Mouse (Mus musculus): ENCODE results near the gene Fars2.

Fars2 gene

DNA sequence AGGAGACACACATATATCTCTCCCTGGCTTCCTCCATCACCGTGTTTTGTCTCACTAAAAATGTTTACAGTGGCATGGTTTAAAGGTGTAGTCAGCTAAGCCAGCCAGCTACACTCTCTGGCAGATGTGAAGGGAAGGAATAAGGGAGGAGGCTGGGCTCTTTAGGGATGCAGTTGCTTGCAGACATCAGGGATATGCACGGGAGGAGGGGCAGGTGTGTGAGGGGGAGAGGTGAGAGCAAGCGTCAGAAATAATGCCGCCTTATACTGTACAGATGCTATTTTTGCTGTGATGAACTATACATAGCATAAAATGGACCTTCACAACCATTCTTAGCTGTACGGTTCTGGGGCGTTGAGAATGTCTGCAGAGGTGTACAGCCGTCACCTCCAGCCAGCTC lies 467.0 kb downstream of the Fars2 start:
- no peak for DNase-seq

DNA sequence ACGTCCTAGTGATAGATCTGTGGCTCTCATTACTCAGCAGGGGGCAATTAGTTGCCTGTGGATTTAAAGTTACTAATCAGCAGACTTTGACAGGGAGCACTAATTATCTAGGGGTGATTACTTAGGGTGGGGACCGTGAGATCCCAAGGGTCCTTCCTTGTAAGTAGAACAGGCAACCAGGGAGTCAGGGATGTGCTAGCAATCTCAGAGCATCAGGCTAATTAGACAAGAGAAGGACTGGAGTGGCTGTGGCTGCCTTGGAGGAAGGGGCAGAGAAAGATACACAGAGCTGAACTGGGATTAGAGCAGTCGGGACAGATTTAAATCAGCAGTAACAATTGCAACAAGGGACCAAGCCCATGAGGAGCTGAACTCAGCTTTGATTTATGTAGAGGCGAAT lies 471.9 kb downstream of the Fars2 start:
- no peak for DNase-seq

DNA sequence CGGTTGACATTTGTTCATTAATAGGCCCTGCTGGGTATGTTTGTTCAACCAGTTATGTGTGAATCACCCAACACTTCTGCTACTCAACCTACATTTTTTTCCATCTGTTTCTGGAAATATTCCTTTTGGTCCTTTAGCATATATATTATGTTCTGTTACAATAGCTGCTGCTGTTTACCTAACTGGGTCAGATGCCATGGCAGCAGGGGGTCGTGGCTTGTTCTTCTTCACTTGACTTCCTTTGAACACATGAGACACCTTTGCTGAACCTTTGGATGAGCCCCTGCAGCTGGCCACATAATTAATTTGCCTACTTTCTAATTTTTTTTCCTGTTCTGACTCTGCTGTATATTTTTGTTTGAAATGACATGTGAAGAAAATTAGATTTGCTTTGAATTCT lies 475.1 kb downstream of the Fars2 start:
- DNase-seq: no peak

DNA sequence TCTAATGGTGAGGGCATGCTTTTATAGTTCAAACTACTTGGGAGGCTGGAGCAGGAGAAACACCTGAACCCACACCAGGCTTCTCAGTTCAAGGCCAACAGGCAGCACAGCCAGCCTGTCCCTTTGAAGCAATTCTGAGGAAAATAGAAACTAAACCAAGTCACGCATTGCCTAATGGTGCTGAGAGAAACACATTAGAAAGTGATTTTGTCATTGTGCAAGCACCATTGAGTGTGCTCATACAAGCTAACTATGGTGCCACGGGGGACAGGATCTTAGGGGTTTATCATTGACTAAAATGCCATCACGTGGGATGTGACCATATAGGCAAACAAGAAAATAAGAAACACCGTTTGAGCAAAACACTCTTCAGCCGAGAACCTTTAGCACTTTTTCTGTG lies 489.5 kb downstream of the Fars2 start:
- DNase-seq: no peak

DNA sequence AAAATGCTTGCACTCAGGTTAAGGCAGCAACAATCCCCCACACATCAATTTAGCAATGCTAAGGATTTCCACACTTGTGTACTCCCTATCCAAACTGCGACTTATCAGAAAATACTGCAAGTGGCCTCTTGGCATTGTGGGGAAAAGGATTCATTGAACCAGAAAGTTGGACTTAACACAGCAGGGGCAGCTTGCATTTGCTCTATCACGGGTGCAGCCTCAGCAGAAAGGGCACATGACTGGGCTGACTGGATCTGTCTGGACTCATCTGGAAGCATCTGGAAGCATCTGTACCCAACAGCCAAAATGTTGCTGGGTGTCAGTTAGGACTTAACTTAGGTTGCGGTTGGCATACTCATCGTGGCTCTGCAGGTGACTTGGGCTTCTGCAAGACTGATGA lies 490.7 kb downstream of the Fars2 start:
- no peak for DNase-seq

- no peak for DNase-seq
Observed at GRCm38 (mm10) chr13:36610426-36610825, 493.2 kb downstream of the Fars2 start.

GRCm38 (mm10) chr13:36612785-36613750 lies 495.9 kb downstream of the Fars2 start:
- DNase-seq: peak; percentile 22 to 40

DNA sequence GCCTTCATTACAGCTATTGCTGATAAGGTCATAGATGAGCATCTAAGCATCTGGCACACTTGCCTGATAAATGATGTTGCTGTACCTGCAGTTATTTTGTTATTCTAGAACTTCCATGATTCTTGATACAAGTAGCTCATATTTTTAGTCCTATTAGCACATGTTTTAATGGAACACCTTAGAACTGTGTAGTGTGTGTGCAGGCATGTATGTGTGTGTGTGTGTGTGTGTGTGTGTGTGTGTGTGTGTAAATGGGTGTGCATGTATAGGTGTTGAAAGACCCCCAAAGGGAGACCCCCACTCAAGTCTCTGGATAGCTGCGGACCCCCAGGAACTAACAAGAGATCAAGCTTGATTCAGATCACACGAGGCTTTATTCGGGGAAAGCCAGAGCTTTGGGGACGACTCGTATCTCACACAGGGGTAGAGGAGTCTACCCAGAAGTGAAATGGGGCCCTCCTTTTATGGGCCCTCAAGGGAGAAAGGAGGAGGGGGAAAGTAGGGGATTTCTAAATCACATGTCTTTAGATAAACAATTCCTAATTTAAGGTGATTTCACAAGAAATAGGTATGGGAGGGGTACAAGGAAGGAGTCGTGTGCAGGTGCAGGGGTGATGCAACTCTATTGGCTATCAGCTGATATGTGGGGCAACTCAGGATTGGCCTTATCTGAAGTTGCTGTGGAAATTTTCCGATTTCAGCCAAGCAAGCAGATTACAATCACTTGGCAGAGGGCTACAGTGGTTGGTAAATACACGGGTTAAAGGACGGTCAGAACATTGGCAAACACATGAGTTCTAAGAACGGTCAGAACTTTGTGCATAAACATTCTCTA lies 503.5 kb downstream of the Fars2 start:
- DNase-seq: no peak

DNA sequence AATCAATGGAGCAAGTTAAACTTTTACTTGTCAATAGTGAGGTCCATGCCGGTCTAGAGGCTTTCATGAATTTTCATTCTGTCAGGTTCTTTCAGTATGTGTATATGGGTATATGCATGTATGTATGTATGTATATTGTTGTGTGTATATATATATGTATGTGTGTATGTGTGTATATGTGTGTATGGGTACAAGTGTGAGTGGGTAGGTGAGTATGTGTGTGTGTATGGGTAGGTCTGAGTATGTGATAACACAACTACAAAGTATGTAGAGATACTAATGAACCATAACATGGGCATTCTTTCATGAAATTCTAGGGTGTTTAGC lies 504.1 kb downstream of the Fars2 start:
- DNase-seq: no peak

- no peak for DNase-seq
Observed at GRCm38 (mm10) chr13:36623556-36623955, 506.3 kb downstream of the Fars2 start.

GRCm38 (mm10) chr13:36629154-36629553 lies 511.9 kb downstream of the Fars2 start:
- DNase-seq: no peak

- DNase-seq: no peak
Observed at GRCm38 (mm10) chr13:36648257-36648656, 531.0 kb downstream of the Fars2 start.

DNA sequence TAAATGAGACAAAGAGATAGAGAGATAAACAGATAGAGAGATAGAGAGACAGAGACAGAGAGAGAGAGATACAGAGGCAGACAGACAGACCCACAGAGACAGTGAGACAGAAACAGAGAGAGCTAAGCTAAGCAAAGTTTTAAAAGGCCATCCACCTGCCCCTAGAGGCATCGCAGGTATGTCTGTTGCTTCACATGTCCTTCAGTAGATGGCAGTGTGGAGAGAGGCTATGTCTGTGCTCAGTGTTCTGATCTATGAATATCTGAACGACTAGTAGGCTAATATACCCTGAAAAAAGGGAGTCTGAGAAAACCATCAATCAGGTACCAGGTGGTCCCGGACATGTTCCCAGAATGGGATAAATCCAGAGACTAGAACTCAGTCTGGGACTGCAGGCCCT lies 537.0 kb downstream of the Fars2 start:
- DNase-seq: no peak

DNA sequence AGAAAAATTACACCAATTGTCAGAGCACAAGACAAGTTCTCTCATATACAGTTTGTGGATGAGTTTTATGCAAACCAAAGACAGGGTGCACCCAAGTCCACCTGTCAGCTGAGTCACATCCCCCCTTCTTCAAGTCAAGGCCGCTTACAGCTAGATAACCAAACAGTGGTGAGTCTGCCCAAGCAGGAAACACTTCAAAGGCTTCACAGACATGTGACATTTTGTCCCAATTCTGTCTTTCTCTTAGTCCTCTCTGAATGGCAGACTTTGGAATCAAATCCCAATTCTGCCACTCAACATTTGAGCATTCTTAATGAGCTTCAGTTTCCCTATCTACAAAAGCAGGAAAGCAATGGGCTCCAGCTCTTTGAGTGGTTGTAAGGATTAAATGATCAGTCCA lies 562.1 kb downstream of the Fars2 start:
- no peak for DNase-seq

- DNase-seq: no peak
Observed at GRCm38 (mm10) chr13:36680690-36681355, 563.6 kb downstream of the Fars2 start.

GRCm38 (mm10) chr13:36683581-36683980 lies 566.4 kb downstream of the Fars2 start:
- DNase-seq: no peak

GRCm38 (mm10) chr13:36695516-36696201 lies 578.4 kb downstream of the Fars2 start:
- DNase-seq: peak; percentile 80 to 84

DNA sequence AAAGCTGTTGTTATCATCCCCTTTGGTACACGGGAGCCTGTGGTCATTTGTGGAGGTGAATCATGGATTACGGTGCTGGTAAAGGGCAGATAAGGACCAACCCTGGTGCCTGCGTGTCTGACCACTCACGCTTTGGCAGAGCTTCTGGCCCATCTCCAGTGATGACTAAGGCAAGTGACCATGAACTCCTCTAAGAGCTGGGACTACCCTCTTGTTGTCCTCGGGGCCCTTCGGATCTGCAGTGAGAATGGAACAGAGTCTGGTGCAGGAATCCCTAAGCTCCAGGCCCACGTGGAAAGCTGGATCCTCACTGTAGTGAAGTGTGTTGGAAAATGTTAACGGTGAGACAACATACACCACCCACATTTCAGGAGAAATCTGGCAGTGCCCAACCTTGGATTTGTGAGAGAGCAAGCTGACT lies 579.1 kb downstream of the Fars2 start:
- DNase-seq: peak; percentile 64 to 77

DNA sequence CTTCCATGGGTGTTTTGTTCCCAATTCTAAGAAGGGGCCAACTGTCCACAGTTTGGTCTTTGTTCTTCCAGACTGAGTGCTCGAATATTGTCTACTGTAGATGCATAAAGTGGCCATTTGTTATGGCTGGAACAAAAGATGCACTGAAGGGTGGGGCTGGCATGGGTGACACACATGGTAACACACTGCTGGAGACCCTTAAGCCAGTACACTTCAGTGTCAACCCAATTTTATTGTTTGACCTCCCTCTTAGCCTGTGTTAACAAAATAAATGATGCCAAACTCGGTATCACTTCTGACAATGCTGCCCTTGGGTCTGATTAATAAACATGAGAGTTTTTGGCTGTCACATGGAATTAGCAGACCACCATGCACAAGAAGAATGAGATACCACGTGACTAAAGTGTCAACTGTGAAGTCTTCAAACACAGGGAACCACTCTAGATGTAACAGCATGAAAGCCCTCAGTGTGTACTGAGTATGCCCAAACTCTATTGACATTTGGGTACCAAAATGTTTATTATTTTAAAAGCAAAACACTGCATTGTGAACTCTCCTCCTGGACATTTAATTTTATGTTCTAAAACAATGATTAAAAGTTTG lies 590.0 kb downstream of the Fars2 start:
- no peak for DNase-seq

- no peak for DNase-seq
Observed at GRCm38 (mm10) chr13:36714101-36714500, 596.9 kb downstream of the Fars2 start.

GRCm38 (mm10) chr13:36716708-36717107 lies 599.5 kb downstream of the Fars2 start:
- DNase-seq: no peak

DNA sequence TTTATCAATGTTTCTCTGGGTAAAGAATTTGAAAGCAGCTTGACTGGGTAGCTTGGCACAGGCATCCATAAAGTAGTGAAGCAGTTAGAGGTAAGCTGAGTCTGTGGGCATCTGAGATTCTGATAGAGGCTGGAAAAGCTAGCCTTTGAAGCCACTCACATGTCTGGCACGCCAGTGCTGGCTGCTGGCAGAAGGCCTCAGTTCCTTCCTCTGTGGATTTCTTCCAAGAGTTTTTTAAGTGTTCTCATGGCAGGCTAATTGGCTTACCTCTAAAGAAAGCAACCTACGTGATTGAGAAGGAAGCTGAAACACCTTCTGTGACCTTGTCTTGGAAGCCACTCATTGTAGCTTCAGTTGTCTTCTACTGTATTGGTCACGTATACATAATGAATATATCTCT lies 600.2 kb downstream of the Fars2 start:
- peak in 1 of 2 experiments; percentile 13 for DNase-seq
